ENCODE assay signal across 15 mouse cellular contexts in genomic region chr4:124047898-124048297, GRCm38 (mm10).
DNase-seq lines count a peak whose midpoint lies in the region; ATAC-seq and TF ChIP-seq lines count a peak whose summit lies in the region.
"Had no signal": no experiment of that assay in that cellular context is flagged by ENCODE, and none has a peak within 500 bp of the region (broad histone marks: within the 10 kb centered on the region; RNA-seq: fewer than 3 reads in every experiment).

No protein-coding gene starts in this region.

- H3K27ac ChIP-seq in forebrain, embryonic 12.5 days, result peak overlapping the region; percentile 68
- H3K27ac ChIP-seq in hindbrain, embryonic 11.5 days (ENCODE audit: low read depth, low read length), result peak overlapping the region; percentile 83
- H3K27ac ChIP-seq in midbrain, embryonic 10.5 days (replicated peaks), result peak overlapping the region; percentile 70
- H3K27ac ChIP-seq in neural tube, embryonic 13.5 days (replicated peaks), result peak overlapping the region; percentile 78
- H3K27ac ChIP-seq in lung, postnatal 0 days (ENCODE audit: low read length), result no peak overlapping the region
- no peak overlapping the region for H3K27ac ChIP-seq in liver, embryonic 11.5 days (ENCODE audit: low read depth, low read length)
- H3K27ac ChIP-seq: limb, embryonic 13.5 days; macrophage had no signal

- peaks cover 17% of the 10 kb centered on the region for H3K4me1 ChIP-seq in forebrain, embryonic 12.5 days
- peaks cover 7% of the 10 kb centered on the region for H3K4me1 ChIP-seq in hindbrain, embryonic 11.5 days (replicated peaks; ENCODE audit: control insufficient read depth, insufficient read depth, low read length)
- peaks cover 18% of the 10 kb centered on the region for H3K4me1 ChIP-seq in midbrain, embryonic 10.5 days
- peaks cover 23% of the 10 kb centered on the region for H3K4me1 ChIP-seq in neural tube, embryonic 13.5 days (replicated peaks)
- H3K4me1 ChIP-seq in lung, postnatal 0 days (ENCODE audit: insufficient read depth, low read depth, low read length), result no peaks in the 10 kb centered on the region
- no peaks in the 10 kb centered on the region for H3K4me1 ChIP-seq in liver, embryonic 11.5 days (replicated peaks; ENCODE audit: control insufficient read depth, insufficient read depth, low read length)

- H3K27me3 ChIP-seq in forebrain, embryonic 12.5 days, result no peaks in the 10 kb centered on the region
- H3K27me3 ChIP-seq in hindbrain, embryonic 11.5 days (ENCODE audit: control insufficient read depth, insufficient read depth, low read length), result no peaks in the 10 kb centered on the region
- H3K27me3 ChIP-seq in midbrain, embryonic 10.5 days (ENCODE audit: low read depth, poor library complexity, severe bottlenecking), result no peaks in the 10 kb centered on the region
- peaks cover 11% of the 10 kb centered on the region for H3K27me3 ChIP-seq in neural tube, embryonic 13.5 days
- no peaks in the 10 kb centered on the region for H3K27me3 ChIP-seq in lung, postnatal 0 days (replicated peaks; ENCODE audit: insufficient read depth, low read length)
- no peaks in the 10 kb centered on the region for H3K27me3 ChIP-seq in liver, embryonic 11.5 days (replicated peaks; ENCODE audit: control insufficient read depth, insufficient read depth, low read length)
- H3K27me3 ChIP-seq: limb, embryonic 13.5 days had no signal

- no peak overlapping the region for H3K9ac ChIP-seq in forebrain, embryonic 12.5 days
- H3K9ac ChIP-seq in hindbrain, embryonic 11.5 days (ENCODE audit: low read depth, low read length), result no peak overlapping the region
- no peak overlapping the region for H3K9ac ChIP-seq in neural tube, embryonic 13.5 days
- H3K9ac ChIP-seq in lung, postnatal 0 days (replicated peaks; ENCODE audit: low read depth), result no peak overlapping the region
- no peak overlapping the region for H3K9ac ChIP-seq in liver, embryonic 11.5 days (ENCODE audit: low read depth, low read length)

- no peak for TF ChIP-seq CTCF in lung, postnatal 0 days (IDR thresholded peaks at IDR 0.05)

- no peaks in the 10 kb centered on the region for H3K9me3 ChIP-seq in forebrain, embryonic 12.5 days
- no peaks in the 10 kb centered on the region for H3K9me3 ChIP-seq in hindbrain, embryonic 11.5 days (ENCODE audit: control insufficient read depth, low read length)
- H3K9me3 ChIP-seq in midbrain, embryonic 10.5 days (replicated peaks), result no peaks in the 10 kb centered on the region
- no peaks in the 10 kb centered on the region for H3K9me3 ChIP-seq in neural tube, embryonic 13.5 days
- no peaks in the 10 kb centered on the region for H3K9me3 ChIP-seq in lung, postnatal 0 days (ENCODE audit: low read length)
- no peaks in the 10 kb centered on the region for H3K9me3 ChIP-seq in liver, embryonic 11.5 days (ENCODE audit: control insufficient read depth, low read length)
- H3K9me3 ChIP-seq: limb, embryonic 13.5 days had no signal

- no peak for DNase-seq in hindbrain, embryonic 11.5 days (ENCODE audit: low spot score)
- DNase-seq in midbrain, embryonic 10.5 days (ENCODE audit: low spot score), result no peak
- no peak for DNase-seq in heart, adult 11 months
- DNase-seq in lung, postnatal 0 days (ENCODE audit: low spot score), result no peak
- DNase-seq in liver, embryonic 11.5 days (ENCODE audit: low spot score), result no peak
- DNase-seq: adrenal gland, adult 8-10 months; cerebellum, adult 18-20 months; gastrocnemius, postnatal 14 days; right cerebral cortex, postnatal 25 days had no signal

- peak; percentile 31; the same call in 1 of the 2 replicates for ATAC-seq in forebrain, embryonic 12.5 days (ENCODE audit: low FRiP score)
- ATAC-seq in hindbrain, embryonic 11.5 days (ENCODE audit: low FRiP score), result peak; percentile 43; the same call in 1 of the 2 replicates
- ATAC-seq in neural tube, embryonic 13.5 days (ENCODE audit: low read depth), result peak; percentile 20; the same call in 1 of the 2 replicates
- no peak for ATAC-seq in lung, postnatal 0 days
- no peak for ATAC-seq in liver, embryonic 11.5 days (replicated peaks; ENCODE audit: low FRiP score)
- ATAC-seq: CD4-positive, CD25-positive, alpha-beta regulatory T cell, adult 4 months had no signal

- no peak overlapping the region for H3K4me3 ChIP-seq in forebrain, embryonic 12.5 days (replicated peaks)
- no peak overlapping the region for H3K4me3 ChIP-seq in hindbrain, embryonic 11.5 days (ENCODE audit: low read depth, low read length)
- no peak overlapping the region for H3K4me3 ChIP-seq in midbrain, embryonic 10.5 days
- H3K4me3 ChIP-seq in neural tube, embryonic 13.5 days, result no peak overlapping the region
- H3K4me3 ChIP-seq in lung, postnatal 0 days (ENCODE audit: low read depth, low read length), result no peak overlapping the region
- H3K4me3 ChIP-seq in liver, embryonic 11.5 days (ENCODE audit: low read depth, low read length), result no peak overlapping the region
- H3K4me3 ChIP-seq: limb, embryonic 13.5 days had no signal

- H3K36me3 ChIP-seq in forebrain, embryonic 12.5 days (replicated peaks), result no peaks in the 10 kb centered on the region
- no peaks in the 10 kb centered on the region for H3K36me3 ChIP-seq in hindbrain, embryonic 11.5 days (ENCODE audit: control insufficient read depth, insufficient read depth, low read length)
- no peaks in the 10 kb centered on the region for H3K36me3 ChIP-seq in midbrain, embryonic 10.5 days
- no peaks in the 10 kb centered on the region for H3K36me3 ChIP-seq in neural tube, embryonic 13.5 days
- H3K36me3 ChIP-seq in lung, postnatal 0 days (ENCODE audit: insufficient read depth, low read length), result no peaks in the 10 kb centered on the region
- no peaks in the 10 kb centered on the region for H3K36me3 ChIP-seq in liver, embryonic 11.5 days (ENCODE audit: control insufficient read depth, insufficient read depth, low read length)
- H3K36me3 ChIP-seq: limb, embryonic 13.5 days had no signal

- H3K4me2 ChIP-seq in forebrain, embryonic 12.5 days, result no peak overlapping the region
- H3K4me2 ChIP-seq in hindbrain, embryonic 11.5 days (replicated peaks; ENCODE audit: low read depth, low read length), result no peak overlapping the region
- H3K4me2 ChIP-seq in neural tube, embryonic 13.5 days, result no peak overlapping the region
- no peak overlapping the region for H3K4me2 ChIP-seq in lung, postnatal 0 days (replicated peaks; ENCODE audit: low read depth, low read length)
- no peak overlapping the region for H3K4me2 ChIP-seq in liver, embryonic 11.5 days
- H3K4me2 ChIP-seq: heart, embryonic 11.5 days; limb, embryonic 13.5 days had no signal

- 62% methylated on average over 3 of the region's 3 CpGs for WGBS in forebrain, embryonic 12.5 days
- 63% methylated on average over 3 of the region's 3 CpGs for WGBS in hindbrain, embryonic 11.5 days
- 76% methylated on average over 3 of the region's 3 CpGs for WGBS in midbrain, embryonic 10.5 days
- 39% methylated on average over 3 of the region's 3 CpGs for WGBS in neural tube, embryonic 13.5 days
- 80% methylated on average over 3 of the region's 3 CpGs for WGBS in lung, postnatal 0 days
- WGBS in liver, embryonic 11.5 days, result 88% methylated on average over 3 of the region's 3 CpGs

- no peak for TF ChIP-seq EP300 in lung, postnatal 0 days (IDR thresholded peaks at IDR 0.05)

Comparison
In these comparisons a context has a peak if more than half of its experiments do, and no peak if none do; other contexts are left out.
1. ATAC-seq: peak in forebrain, embryonic 12.5 days (single experiment), hindbrain, embryonic 11.5 days (single experiment) and neural tube, embryonic 13.5 days (single experiment); none in lung, postnatal 0 days (single experiment) and liver, embryonic 11.5 days (single experiment).
2. H3K27ac ChIP-seq: peak in forebrain, embryonic 12.5 days (single experiment), hindbrain, embryonic 11.5 days (single experiment), midbrain, embryonic 10.5 days (single experiment) and neural tube, embryonic 13.5 days (single experiment); none in lung, postnatal 0 days (single experiment) and liver, embryonic 11.5 days (single experiment).